In genomic region chr17:50874067-50874466, GRCm38 (mm10) we compare ENCODE assay signal across 16 mouse cellular contexts.
DNase-seq lines count a peak whose midpoint lies in the region; ATAC-seq and TF ChIP-seq lines count a peak whose summit lies in the region.
"Had no signal": no experiment of that assay in that cellular context is flagged by ENCODE, and none has a peak within 500 bp of the region (broad histone marks: within the 10 kb centered on the region; RNA-seq: fewer than 3 reads in every experiment).

No protein-coding gene starts in this region.

- no peaks in the 10 kb centered on the region for H3K4me1 ChIP-seq in intestine, postnatal 0 days (replicated peaks; ENCODE audit: control insufficient read depth, insufficient read depth, low read length)
- H3K4me1 ChIP-seq in intestine, embryonic 15.5 days (replicated peaks) = no peaks in the 10 kb centered on the region
- H3K4me1 ChIP-seq in CH12.LX (ENCODE audit: control insufficient read depth in 1 of 2, insufficient read depth in 2 of 2) = peaks cover 0 to 8% of the 10 kb centered on the region in 2 experiments; a peak in 2 of 4 replicates
- 0 out of 2 replicates have a peak, but pooled peaks cover 6% of the 10 kb centered on the region for H3K4me1 ChIP-seq in limb, embryonic 13.5 days
- H3K4me1 ChIP-seq: limb, embryonic 12.5 days; neural tube, embryonic 12.5 days had no signal

- ATAC-seq in intestine, postnatal 0 days = no peak
- no peak for ATAC-seq in intestine, embryonic 15.5 days
- peak; percentile 69; the same call in 1 of the 2 replicates for ATAC-seq in limb, embryonic 13.5 days (ENCODE audit: low FRiP score, low read depth)
- ATAC-seq: inflammation-experienced regulatory T-cells, adult 6 months had no signal

- H3K27ac ChIP-seq in intestine, postnatal 0 days (ENCODE audit: low read depth, low read length) = no peak overlapping the region
- no peak overlapping the region for H3K27ac ChIP-seq in intestine, embryonic 15.5 days
- no peak overlapping the region for H3K27ac ChIP-seq in CH12.LX (ENCODE audit: insufficient read depth, low read depth)
- no peak overlapping the region for H3K27ac ChIP-seq in limb, embryonic 13.5 days
- H3K27ac ChIP-seq: limb, embryonic 12.5 days; neural tube, embryonic 12.5 days had no signal

- dilution Hi-C loops in CH12.LX (cut with MboI; ENCODE audit: extremely low pct_ligation_motif_present, extremely low pct_unique_long_range_greater_than_20kb, low sequenced_read_pairs) = no loop called here

- peak; percentile 58 for TF ChIP-seq CTCF in intestine, postnatal 0 days (IDR thresholded peaks at IDR 0.05; ENCODE audit: low read depth)
- peak in 1 of 2 experiments; percentile 20; a peak in 2 of 4 replicates for TF ChIP-seq CTCF in CH12.LX (conservative IDR thresholded peaks at IDR 0.05 in 1 of 2, IDR thresholded peaks at IDR 0.05 in 1 of 2; ENCODE audit: low read depth in 2 of 2, low read length in 2 of 2)

- no peak overlapping the region for H3K4me2 ChIP-seq in intestine, postnatal 0 days (replicated peaks; ENCODE audit: low read depth)
- H3K4me2 ChIP-seq in intestine, embryonic 15.5 days (replicated peaks) = no peak overlapping the region
- H3K4me2 ChIP-seq in CH12.LX (ENCODE audit: insufficient read depth, low read depth, poor library complexity, severe bottlenecking) = no peak overlapping the region
- H3K4me2 ChIP-seq in limb, embryonic 13.5 days (replicated peaks) = no peak overlapping the region
- H3K4me2 ChIP-seq: limb, embryonic 12.5 days; neural tube, embryonic 12.5 days had no signal

- no peaks in the 10 kb centered on the region for H3K27me3 ChIP-seq in intestine, postnatal 0 days (replicated peaks; ENCODE audit: control insufficient read depth, insufficient read depth, low read length)
- no peaks in the 10 kb centered on the region for H3K27me3 ChIP-seq in intestine, embryonic 15.5 days (replicated peaks)
- no peaks in the 10 kb centered on the region for H3K27me3 ChIP-seq in CH12.LX (replicated peaks)
- no peaks in the 10 kb centered on the region for H3K27me3 ChIP-seq in limb, embryonic 13.5 days
- H3K27me3 ChIP-seq: limb, embryonic 12.5 days; neural tube, embryonic 12.5 days had no signal

- no peak overlapping the region for H3K4me3 ChIP-seq in intestine, postnatal 0 days (ENCODE audit: low read depth, low read length)
- no peak overlapping the region for H3K4me3 ChIP-seq in intestine, embryonic 15.5 days (replicated peaks)
- no peak overlapping the region for H3K4me3 ChIP-seq in CH12.LX (replicated peaks in 1 of 3; ENCODE audit: low read depth in 2 of 3, low read length in 2 of 3, poor library complexity in 1 of 3)
- no peak overlapping the region for H3K4me3 ChIP-seq in limb, embryonic 13.5 days
- H3K4me3 ChIP-seq: limb, embryonic 12.5 days; neural tube, embryonic 12.5 days had no signal

- in situ Hi-C loops in CH12.LX (cut with MboI; ENCODE audit: low pct_ligation_motif_present, low pct_unique_long_range_greater_than_20kb, low sequenced_read_pairs) = no loop called here

- TF ChIP-seq POLR2A in CH12.LX (IDR thresholded peaks at IDR 0.05; ENCODE audit: low read depth, low read length) = no peak

- H3K9ac ChIP-seq in intestine, postnatal 0 days (ENCODE audit: low read depth, low read length) = no peak overlapping the region
- no peak overlapping the region for H3K9ac ChIP-seq in intestine, embryonic 15.5 days
- H3K9ac ChIP-seq in CH12.LX (ENCODE audit: insufficient read depth, low read depth) = no peak overlapping the region
- H3K9ac ChIP-seq in limb, embryonic 13.5 days = no peak overlapping the region
- H3K9ac ChIP-seq: limb, embryonic 12.5 days; neural tube, embryonic 12.5 days had no signal

- peak; percentile 12 for DNase-seq in embryo, embryonic 10.5 days (ENCODE audit: low spot score)
- no peak for DNase-seq in embryo, embryonic 9.5 days (ENCODE audit: extremely low spot score)
- DNase-seq in CH12.LX (ENCODE audit: extremely low read depth) = no peak
- DNase-seq in urinary bladder, postnatal 10 days (ENCODE audit: low spot score) = no peak
- no peak for DNase-seq in T-cell, adult 2 months (ENCODE audit: low spot score)
- DNase-seq: adrenal gland, postnatal 36 days; cerebellum, postnatal 10 days; kidney, postnatal 4 days; lung, postnatal 36 days; thymus, adult 2 months had no signal

- no peaks in the 10 kb centered on the region for H3K9me3 ChIP-seq in intestine, postnatal 0 days (ENCODE audit: control insufficient read depth)
- H3K9me3 ChIP-seq in intestine, embryonic 15.5 days = no peaks in the 10 kb centered on the region
- H3K9me3 ChIP-seq in CH12.LX (replicated peaks; ENCODE audit: low read length) = no peaks in the 10 kb centered on the region
- no peaks in the 10 kb centered on the region for H3K9me3 ChIP-seq in limb, embryonic 13.5 days
- H3K9me3 ChIP-seq: limb, embryonic 12.5 days; neural tube, embryonic 12.5 days had no signal

- peak; percentile 33 for TF ChIP-seq RAD21 in CH12.LX (IDR thresholded peaks at IDR 0.05; ENCODE audit: low read depth, low read length)

- no peaks in the 10 kb centered on the region; the same call in 1 of the 2 replicates for H3K36me3 ChIP-seq in intestine, postnatal 0 days (ENCODE audit: control insufficient read depth, insufficient read depth)
- H3K36me3 ChIP-seq in intestine, embryonic 15.5 days = no peaks in the 10 kb centered on the region
- peaks cover 0 to 2% of the 10 kb centered on the region in 2 experiments for H3K36me3 ChIP-seq in CH12.LX (replicated peaks in 1 of 2; ENCODE audit: control insufficient read depth in 1 of 2, insufficient read depth in 1 of 2, low read length in 1 of 2)
- no peaks in the 10 kb centered on the region for H3K36me3 ChIP-seq in limb, embryonic 13.5 days
- H3K36me3 ChIP-seq: limb, embryonic 12.5 days; neural tube, embryonic 12.5 days had no signal

- no peaks in the 10 kb centered on the region for H3K79me2 ChIP-seq in CH12.LX (replicated peaks; ENCODE audit: control insufficient read depth, extremely low read depth, insufficient read depth, poor library complexity, severe bottlenecking)

- no peak for TF ChIP-seq EP300 in CH12.LX (IDR thresholded peaks at IDR 0.05; ENCODE audit: low read length)

- 73% methylated on average over 7 of the region's 7 CpGs for WGBS in intestine, postnatal 0 days
- 73% methylated on average over 7 of the region's 7 CpGs for WGBS in intestine, embryonic 15.5 days
- WGBS in limb, embryonic 13.5 days = 51% methylated on average over 7 of the region's 7 CpGs

TF ChIP-seq in CH12.LX, 34 proteins besides CTCF, POLR2A, EP300 and RAD21:
- TF ChIP-seq SIN3A (IDR thresholded peaks at IDR 0.05; ENCODE audit: low read length) (no peak), TBP (conservative IDR thresholded peaks at IDR 0.05; ENCODE audit: low read depth, low read length) (no peak), SMC3 (IDR thresholded peaks at IDR 0.05; ENCODE audit: low read depth, low read length) (0 out of 2 replicates have a peak, but pooled peaks have one; percentile 12)
